Mouse (Mus musculus) olfactory bulb, adult 2 months (tissue): ENCODE results near the gene Zfp189.

ENCODE experiments used
- CTCF ChIP-seq: fragments of 200-500 bp; IDR thresholded peaks from 2 replicates; pipeline ENCODE4 v1.5.1; 2012; ENCODE audit warnings: low read depth, mild to moderate bottlenecking, low read length, moderate library complexity; ENCODE audit not compliant: insufficient read depth
- POLR2A ChIP-seq: fragments of 200-500 bp; IDR thresholded peaks from 2 replicates; pipeline ENCODE4 v1.6.1; 2012; ENCODE audit warnings: mild to moderate bottlenecking, low read depth, low read length, moderate library complexity; ENCODE audit not compliant: insufficient read depth

- TF ChIP-seq CTCF: no peak
- TF ChIP-seq POLR2A: no peak
These were observed 15.7 kb downstream of the Zfp189 start for GRCm38 (mm10) chr4:49536671-49537070.
